In genomic region chr3:90585595-90585994, GRCm38 (mm10) we compare ENCODE assay signal across 9 mouse cellular contexts. TPM values are rescaled to one million over a fixed set of nuclear protein-coding genes. Genes with fewer than 3 reads are reported as not detected.
A peak's percentile ranks its signal among the peaks of the same experiment; 100 is the strongest.
DNase-seq lines count a peak whose midpoint lies in the region; ATAC-seq and TF ChIP-seq lines count a peak whose summit lies in the region.
"Had no signal": no experiment of that assay in that cellular context is flagged by ENCODE, and none has a peak within 500 bp of the region (broad histone marks: within the 10 kb centered on the region; RNA-seq: fewer than 3 reads in every experiment).

No protein-coding gene starts in this region.

- H3K4me2 ChIP-seq in forebrain, embryonic 12.5 days = no peak overlapping the region
- no peak overlapping the region for H3K4me2 ChIP-seq in hindbrain, postnatal 0 days (ENCODE audit: low read depth, low read length)

- peak; percentile 73 for DNase-seq in ES-E14 (ENCODE audit: low read depth, low spot score)
- DNase-seq in hindbrain, postnatal 0 days (ENCODE audit: low spot score) = peak; percentile 73
- DNase-seq in layer of hippocampus, postnatal 36 days = peak; percentile 60 to 73
- DNase-seq in lung, postnatal 4 days = peak; percentile 59 to 80
- DNase-seq in right cerebral cortex, adult 2 months (ENCODE audit: low spot score in 2 of 2) = peak; percentile 71 to 84
- peak; percentile 71 for DNase-seq in urinary bladder, postnatal 25 days (ENCODE audit: low spot score)

- H3K27me3 ChIP-seq in forebrain, embryonic 12.5 days = no peaks in the 10 kb centered on the region
- H3K27me3 ChIP-seq in hindbrain, postnatal 0 days (ENCODE audit: insufficient read depth, low read length) = no peaks in the 10 kb centered on the region

- no peak overlapping the region for H3K9ac ChIP-seq in ES-E14 (ENCODE audit: insufficient read depth, low read depth, low read length, poor library complexity, severe bottlenecking)
- H3K9ac ChIP-seq in forebrain, embryonic 12.5 days = no peak overlapping the region
- no peak overlapping the region for H3K9ac ChIP-seq in hindbrain, postnatal 0 days (replicated peaks; ENCODE audit: low read length)

- no peaks in the 10 kb centered on the region for H3K36me3 ChIP-seq in ES-E14 (ENCODE audit: control insufficient read depth, insufficient read depth, low read length, poor library complexity, severe bottlenecking)
- no peaks in the 10 kb centered on the region for H3K36me3 ChIP-seq in forebrain, embryonic 12.5 days (replicated peaks)
- no peaks in the 10 kb centered on the region for H3K36me3 ChIP-seq in hindbrain, postnatal 0 days (ENCODE audit: insufficient read depth, low read length)

- no peak for TF ChIP-seq POLR2A in bone marrow macrophage, adult 2 months (IDR thresholded peaks at IDR 0.05; ENCODE audit: borderline replicate concordance, low read depth, low read length)

- 32% methylated on average over 5 of the region's 5 CpGs for WGBS in forebrain, embryonic 12.5 days
- 33% methylated on average over 5 of the region's 5 CpGs for WGBS in hindbrain, postnatal 0 days

- H3K9me3 ChIP-seq in ES-E14 (ENCODE audit: control insufficient read depth, insufficient read depth, low read depth, low read length) = no peaks in the 10 kb centered on the region
- no peaks in the 10 kb centered on the region for H3K9me3 ChIP-seq in forebrain, embryonic 12.5 days
- no peaks in the 10 kb centered on the region for H3K9me3 ChIP-seq in hindbrain, postnatal 0 days (ENCODE audit: low read length)

- no peak overlapping the region for H3K27ac ChIP-seq in ES-E14 (ENCODE audit: insufficient read depth, low read depth, low read length, poor library complexity, severe bottlenecking)
- no peak overlapping the region for H3K27ac ChIP-seq in bone marrow macrophage, adult 2 months (ENCODE audit: insufficient read depth, low read depth, low read length)
- H3K27ac ChIP-seq in forebrain, embryonic 12.5 days = no peak overlapping the region
- H3K27ac ChIP-seq in hindbrain, postnatal 0 days = no peak overlapping the region

- peak; percentile 79 for TF ChIP-seq CTCF in bone marrow macrophage, adult 2 months (IDR thresholded peaks at IDR 0.05; ENCODE audit: low read depth, low read length)
- peak; percentile 87 for TF ChIP-seq CTCF in hindbrain, postnatal 0 days (IDR thresholded peaks at IDR 0.05; ENCODE audit: low read depth)

- H3K4me3 ChIP-seq in ES-E14 (ENCODE audit: insufficient read depth in 1 of 2, low read depth in 1 of 2, low read length in 2 of 2, poor library complexity in 1 of 2, severe bottlenecking in 1 of 2) = no peak overlapping the region
- no peak overlapping the region for H3K4me3 ChIP-seq in bone marrow macrophage, adult 2 months (ENCODE audit: insufficient read depth, low read length)
- no peak overlapping the region for H3K4me3 ChIP-seq in forebrain, embryonic 12.5 days (replicated peaks)
- H3K4me3 ChIP-seq in hindbrain, postnatal 0 days (ENCODE audit: low read length) = no peak overlapping the region

- in situ Hi-C loops in ES-E14 (cut with MboI; ENCODE audit: low sequenced_read_pairs in 2 of 2, unreplicated experiment in 2 of 2) = no loop called here

- ATAC-seq in forebrain, embryonic 12.5 days (ENCODE audit: low FRiP score) = peak; percentile 53; the same call in 1 of the 2 replicates
- peak; percentile 50 for ATAC-seq in hindbrain, postnatal 0 days

- peaks cover 3 to 15% of the 10 kb centered on the region in 2 experiments; a peak in 1 of 4 replicates for H3K4me1 ChIP-seq in ES-E14 (ENCODE audit: control insufficient read depth in 2 of 2, insufficient read depth in 2 of 2, low read length in 2 of 2, poor library complexity in 1 of 2)
- peaks cover 45% of the 10 kb centered on the region for H3K4me1 ChIP-seq in bone marrow macrophage, adult 2 months (ENCODE audit: control insufficient read depth, insufficient read depth, low read length)
- H3K4me1 ChIP-seq in forebrain, embryonic 12.5 days = peaks cover 5% of the 10 kb centered on the region; the same call in 1 of the 2 replicates
- H3K4me1 ChIP-seq in hindbrain, postnatal 0 days (ENCODE audit: insufficient read depth, low read length) = no peaks in the 10 kb centered on the region

TF ChIP-seq in ES-E14, 5 proteins besides CTCF, POLR2A, EP300 and RAD21:
- TF ChIP-seq ZC3H11A (IDR thresholded peaks at IDR 0.05; ENCODE audit: borderline replicate concordance, low read depth, low read length) = peak; percentile 76; the same call in 1 of the 2 replicates
- TF ChIP-seq CHD2 (IDR thresholded peaks at IDR 0.05; ENCODE audit: low read depth, low read length) = no peak

RNA-seq across cellular contexts. Expression of gene S100a2, which starts 4.5 kb away (rescaled TPM):
- not detected in 2 replicates for total RNA-seq in ES-E14 (2012; rRNA removed)
- not detected in 2 replicates for polyA plus RNA-seq in bone marrow macrophage, adult 2 months (2012; ENCODE audit: insufficient read depth, insufficient read length, missing spikeins)
- not detected in 2 replicates for polyA plus RNA-seq in forebrain, embryonic 12.5 days (2016; fragmentation: Nextera tagmentation; extraction: Ambion mirVana)
- not detected in 2 replicates for total RNA-seq in hindbrain, postnatal 0 days (2014; rRNA removed)
- not detected in 2 replicates for polyA plus RNA-seq in hindbrain, postnatal 0 days (2015; fragmentation: Nextera tagmentation; extraction: Ambion mirVana)
- not detected for total RNA-seq in layer of hippocampus, postnatal 36 days (2021)
- polyA plus RNA-seq: heart, embryonic 16.5 days had no signal

RNA-seq across cellular contexts. Expression of gene Gm42674, which starts 16.1 kb away (rescaled TPM):
- total RNA-seq in ES-E14 (2012; rRNA removed) = not detected in 2 replicates
- not detected in 2 replicates for polyA plus RNA-seq in bone marrow macrophage, adult 2 months (2012; ENCODE audit: insufficient read depth, insufficient read length, missing spikeins)
- polyA plus RNA-seq in forebrain, embryonic 12.5 days (2016; fragmentation: Nextera tagmentation; extraction: Ambion mirVana) = not detected in 2 replicates
- total RNA-seq in hindbrain, postnatal 0 days (2014; rRNA removed) = not detected in 2 replicates
- not detected in 2 replicates for polyA plus RNA-seq in hindbrain, postnatal 0 days (2015; fragmentation: Nextera tagmentation; extraction: Ambion mirVana)
- total RNA-seq in layer of hippocampus, postnatal 36 days (2021) = not detected
- polyA plus RNA-seq: heart, embryonic 16.5 days had no signal

RNA-seq across cellular contexts. Expression of gene S100a4, which starts 18.0 kb away (rescaled TPM):
- total RNA-seq in ES-E14 (2012; rRNA removed) = 2.0 and 6.9 TPM in 2 replicates
- polyA plus RNA-seq in bone marrow macrophage, adult 2 months (2012; ENCODE audit: insufficient read depth, insufficient read length, missing spikeins) = 2,861 and 3,059 TPM in 2 replicates
- polyA plus RNA-seq in forebrain, embryonic 12.5 days (2016; fragmentation: Nextera tagmentation; extraction: Ambion mirVana) = 1.6 and 1.7 TPM in 2 replicates
- 3.0 TPM in 1 of 2 replicates, not detected in the other for total RNA-seq in hindbrain, postnatal 0 days (2014; rRNA removed)
- polyA plus RNA-seq in hindbrain, postnatal 0 days (2015; fragmentation: Nextera tagmentation; extraction: Ambion mirVana) = 2.3 and 3.1 TPM in 2 replicates
- 1 to 10 TPM; 2.7 to 3.8 TPM for total RNA-seq in layer of hippocampus, postnatal 36 days (2021)

RNA-seq across cellular contexts. Expression of gene S100a5, which starts 22.7 kb away (rescaled TPM):
- not detected in 2 replicates for total RNA-seq in ES-E14 (2012; rRNA removed)
- not detected in 2 replicates for polyA plus RNA-seq in bone marrow macrophage, adult 2 months (2012; ENCODE audit: insufficient read depth, insufficient read length, missing spikeins)
- 0.56 TPM in 1 of 2 replicates, not detected in the other for polyA plus RNA-seq in forebrain, embryonic 12.5 days (2016; fragmentation: Nextera tagmentation; extraction: Ambion mirVana)
- total RNA-seq in hindbrain, postnatal 0 days (2014; rRNA removed) = not detected in 2 replicates
- not detected in 2 replicates for polyA plus RNA-seq in hindbrain, postnatal 0 days (2015; fragmentation: Nextera tagmentation; extraction: Ambion mirVana)
- total RNA-seq in layer of hippocampus, postnatal 36 days (2021) = not detected
- polyA plus RNA-seq: heart, embryonic 16.5 days had no signal

RNA-seq across cellular contexts. Expression of gene S100a3, which starts 25.2 kb away (rescaled TPM):
- total RNA-seq in ES-E14 (2012; rRNA removed) = 0.95 and 1.6 TPM in 2 replicates
- polyA plus RNA-seq in bone marrow macrophage, adult 2 months (2012; ENCODE audit: insufficient read depth, insufficient read length, missing spikeins) = not detected in 2 replicates
- polyA plus RNA-seq in forebrain, embryonic 12.5 days (2016; fragmentation: Nextera tagmentation; extraction: Ambion mirVana) = not detected in 2 replicates
- 1.4 and 5.3 TPM in 2 replicates for total RNA-seq in hindbrain, postnatal 0 days (2014; rRNA removed)
- polyA plus RNA-seq in hindbrain, postnatal 0 days (2015; fragmentation: Nextera tagmentation; extraction: Ambion mirVana) = 1.9 and 2.1 TPM in 2 replicates
- total RNA-seq in layer of hippocampus, postnatal 36 days (2021) = 1 to 10 TPM; 1.1 to 1.4 TPM
